Mouse (Mus musculus): ENCODE data around the gene Gm9833.
"Not testable (repeated sequence)": the region's sequence is repeated elsewhere in the genome, so short reads cannot be mapped to it uniquely, and the experiment has no call there.

Gene Gm9833

DNA sequence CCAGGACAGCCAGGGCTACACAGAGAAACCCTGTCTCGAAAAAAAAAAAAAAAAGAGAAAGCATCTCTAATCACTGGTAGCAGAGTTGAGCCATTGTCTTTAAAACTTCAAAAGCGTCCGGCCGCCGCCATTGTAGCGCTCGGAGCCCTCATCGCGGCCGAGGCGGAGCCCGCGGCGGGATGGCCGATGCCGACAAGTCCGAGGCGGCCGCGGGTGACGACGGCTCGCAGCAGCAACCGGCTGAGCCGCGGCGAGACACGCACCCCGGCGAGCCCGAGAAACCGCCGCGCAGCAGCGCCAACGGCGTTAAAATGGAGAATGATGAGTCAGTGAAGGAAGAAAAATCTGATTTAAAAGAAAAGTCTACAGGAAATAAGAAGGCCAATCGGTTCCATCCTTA, at the start of gene Gm9833:
Gm9833 (plus strand) TSS at position 117 of the 400 bp plus-strand sequence.
- DNase-seq (ENCODE audit: low spot score in 2 of 2) = not testable (repeated sequence)

GRCm38 (mm10) chr3:10070070-10070469, 17.8 kb upstream of the Gm9833 start:
- no peak for DNase-seq (ENCODE audit: low spot score in 2 of 2)

DNA sequence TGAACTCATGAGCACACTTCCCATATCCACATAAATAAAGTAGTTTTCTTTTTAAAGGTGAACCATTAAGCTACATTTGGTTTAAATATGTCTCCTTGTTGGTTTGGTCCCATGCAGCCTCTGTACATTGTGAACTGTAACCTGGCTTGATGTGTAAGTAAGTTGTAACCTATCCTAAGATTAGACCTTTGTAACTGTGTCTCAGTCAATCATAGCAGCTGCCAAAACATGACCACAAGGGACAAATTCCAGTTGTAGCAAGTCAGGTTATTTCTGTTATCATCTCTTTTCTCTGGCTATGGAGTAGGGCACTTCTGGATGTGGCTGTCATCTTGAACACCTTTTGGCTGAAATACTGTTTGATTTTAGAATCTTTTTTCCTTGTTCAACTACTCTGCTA, 12.1 kb upstream of the Gm9833 start:
- no peak for DNase-seq (ENCODE audit: low spot score in 2 of 2)

DNA sequence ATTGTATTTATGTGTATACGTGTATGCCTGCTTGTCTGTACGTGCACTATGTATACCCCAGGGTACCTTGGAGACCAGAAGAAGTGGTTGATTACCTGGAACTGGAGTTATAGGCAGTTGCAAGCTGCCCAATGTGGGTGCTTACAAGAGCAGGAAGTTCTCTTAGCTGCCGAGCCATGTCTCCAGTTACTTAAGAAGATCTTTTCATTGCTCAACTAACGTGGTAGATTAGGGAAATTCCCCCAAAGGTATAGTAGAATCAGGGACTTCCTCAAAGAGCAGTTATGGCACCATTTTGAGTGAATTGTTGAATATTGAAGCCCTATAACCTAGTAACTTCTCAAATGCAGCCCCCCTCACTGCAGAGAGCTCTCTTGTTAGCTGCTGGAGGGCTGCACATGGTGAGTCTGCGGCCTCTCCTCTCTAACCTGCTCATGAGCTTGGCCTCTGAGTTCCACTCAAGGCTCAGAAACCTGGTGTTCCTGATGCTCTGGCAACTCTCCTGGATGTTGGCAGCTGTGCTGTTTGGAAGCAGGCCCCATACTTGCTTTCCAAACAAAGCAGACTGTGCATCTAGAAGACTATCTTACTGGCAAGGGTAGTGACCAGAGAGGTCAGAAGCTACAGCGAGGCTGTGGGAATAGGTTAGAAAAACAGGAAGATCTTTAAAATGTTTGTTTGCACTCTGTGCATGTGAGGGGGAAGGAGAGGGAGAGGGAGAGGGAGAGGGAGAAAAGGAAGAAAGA, 10.6 kb upstream of the Gm9833 start:
- no peak for DNase-seq (ENCODE audit: low spot score in 2 of 2)

DNA sequence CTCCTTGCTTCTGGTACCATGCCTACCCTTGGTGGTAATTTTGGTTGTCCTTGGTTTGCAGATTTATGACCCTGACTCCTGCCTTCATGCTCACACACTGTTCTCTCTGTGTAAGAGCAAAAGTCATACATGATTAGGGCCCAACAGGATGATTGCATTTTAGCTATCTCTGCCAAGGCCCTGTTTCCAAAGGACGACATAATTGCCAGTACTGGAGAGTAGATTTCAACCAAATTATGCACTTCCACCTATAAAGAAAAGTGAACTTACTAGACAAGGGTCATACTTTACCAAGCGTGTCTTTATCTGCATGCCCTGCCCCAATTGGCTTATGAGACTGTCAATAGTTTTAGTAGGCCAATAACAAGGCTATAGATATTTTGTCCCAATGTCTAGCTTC, 9.8 kb upstream of the Gm9833 start:
- no peak for DNase-seq (ENCODE audit: low spot score in 2 of 2)

DNA sequence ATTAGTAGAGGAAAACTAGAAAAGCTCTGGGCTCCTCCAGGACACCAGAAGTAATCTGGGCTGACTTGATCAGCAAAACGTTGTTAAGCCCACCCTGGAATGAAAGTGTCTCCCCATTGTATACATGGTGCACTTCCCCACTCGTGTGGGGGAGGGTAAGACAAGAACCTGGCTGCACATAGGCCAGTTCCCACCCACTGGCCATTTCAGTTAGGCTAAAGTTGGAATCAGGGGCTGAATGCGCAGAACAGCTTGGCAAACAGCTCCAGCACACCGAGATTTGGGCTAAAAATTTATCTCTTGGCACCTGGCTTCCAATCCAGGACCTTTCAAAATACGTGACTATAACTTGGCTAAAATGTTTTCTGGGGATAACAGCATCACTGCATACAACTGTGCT, 6.6 kb upstream of the Gm9833 start:
- DNase-seq (ENCODE audit: low spot score in 2 of 2) = no peak

DNA sequence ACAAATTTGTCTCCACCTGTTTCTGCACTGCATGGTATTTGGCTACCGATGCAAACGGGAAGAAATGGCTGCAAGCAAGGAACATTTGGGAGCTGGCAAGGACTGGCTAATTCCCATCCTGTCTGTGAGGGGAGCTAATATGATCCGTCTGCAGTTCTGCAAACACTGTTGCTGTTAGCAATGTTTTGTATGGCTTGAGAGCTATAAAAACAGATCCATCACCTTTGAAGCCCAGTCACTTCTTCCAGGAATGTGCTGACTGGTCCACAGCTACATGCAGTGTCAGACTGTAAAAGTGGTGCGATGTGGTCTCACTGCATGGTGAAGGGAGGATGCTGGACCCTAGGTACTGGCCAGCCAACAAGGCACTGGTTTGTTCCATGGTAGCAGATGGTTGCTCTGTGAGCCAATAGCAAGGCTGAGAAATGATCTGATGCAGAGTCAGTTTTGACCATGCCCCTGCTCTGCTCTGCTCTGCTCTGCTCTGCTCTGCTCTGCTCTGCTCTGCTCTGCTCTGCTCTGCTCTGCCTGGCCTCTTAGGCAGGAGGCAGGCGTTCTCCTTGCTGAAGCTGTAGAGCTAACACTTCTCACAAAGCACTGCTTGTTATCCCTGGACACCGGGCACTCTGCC, 5.9 kb upstream of the Gm9833 start:
- no peak for DNase-seq (ENCODE audit: low spot score in 2 of 2)

DNA sequence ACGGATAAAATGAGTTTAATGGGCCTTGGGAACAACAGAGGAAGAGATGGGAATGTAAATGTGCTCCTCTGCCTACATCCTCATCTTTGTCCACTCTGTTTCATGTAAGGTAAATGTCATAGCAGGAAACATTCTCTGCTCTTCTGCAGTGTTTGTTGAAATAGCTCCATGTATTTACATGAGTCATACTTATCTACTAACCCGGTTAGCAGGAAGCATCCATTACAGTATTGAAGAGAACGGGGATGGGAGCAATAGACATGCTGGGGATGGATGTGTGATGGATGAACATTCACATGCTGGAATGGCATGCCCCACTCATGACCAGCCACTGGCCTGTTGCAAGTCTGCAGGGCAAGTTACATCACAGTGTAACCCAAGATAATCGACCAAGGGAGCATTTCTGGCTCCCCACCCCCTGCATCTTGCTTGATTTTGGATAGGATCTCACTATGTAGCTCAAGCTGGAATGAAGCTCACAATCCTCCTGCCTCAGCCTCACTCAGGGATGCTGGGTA, 5.3 kb upstream of the Gm9833 start:
- DNase-seq (ENCODE audit: low spot score in 2 of 2) = no peak

DNA sequence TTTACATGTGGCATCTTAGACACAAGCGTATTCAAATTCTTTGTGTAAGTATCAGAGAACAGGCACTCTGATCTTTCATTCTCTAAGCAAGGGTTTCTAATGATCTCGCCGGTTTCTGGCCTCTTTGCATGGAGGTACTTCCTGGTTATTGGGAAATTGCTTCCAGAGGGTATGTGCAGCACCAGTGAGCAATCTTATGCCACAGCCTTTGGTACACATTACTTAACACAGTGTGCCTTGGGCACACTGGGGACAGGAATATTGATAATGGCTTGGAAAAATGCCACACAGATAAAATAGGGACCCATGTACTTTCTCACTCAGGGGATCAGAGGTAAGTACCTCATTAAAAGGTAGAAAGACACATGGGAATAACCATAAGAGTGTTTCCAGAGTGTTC, 3.8 kb upstream of the Gm9833 start:
- DNase-seq (ENCODE audit: low spot score in 2 of 2) = no peak

DNA sequence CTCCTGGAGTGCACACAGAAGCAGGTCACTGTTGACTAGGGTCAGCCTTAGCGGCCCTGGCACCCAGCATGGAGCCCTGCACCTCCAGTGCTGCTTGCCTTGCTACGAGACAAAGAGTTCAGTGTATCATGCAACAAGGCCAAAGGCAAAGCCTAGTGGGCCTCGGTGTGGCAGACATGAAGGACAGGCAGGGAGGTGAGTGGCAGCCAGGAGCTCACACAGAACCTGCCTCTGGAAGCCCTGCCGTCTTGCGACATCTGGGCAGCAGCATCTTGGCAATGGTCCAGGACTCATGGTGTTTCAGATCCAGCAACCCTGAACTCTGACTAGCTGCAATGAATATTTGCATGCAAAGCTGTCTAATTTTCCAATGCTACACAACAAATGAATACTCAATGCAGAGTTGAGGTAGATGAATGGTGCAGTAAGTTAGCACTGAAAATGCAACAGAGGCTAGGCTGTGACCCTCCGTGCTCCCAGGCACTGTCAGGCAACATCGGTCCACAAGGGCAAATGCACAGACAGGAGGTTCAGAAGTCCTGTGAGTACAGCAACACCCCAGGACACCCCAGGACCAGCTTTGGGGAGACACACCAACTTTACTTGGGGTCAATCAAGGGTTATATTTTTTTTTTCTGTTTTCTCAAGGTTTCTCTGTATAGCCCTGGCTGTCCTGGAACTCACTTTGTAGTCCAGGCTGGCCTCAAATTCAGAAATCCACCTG, 2.4 kb upstream of the Gm9833 start:
- DNase-seq (ENCODE audit: low spot score in 2 of 2) = no peak

- no peak for DNase-seq (ENCODE audit: low spot score in 2 of 2)
These were observed 399 bp upstream of the Gm9833 start for GRCm38 (mm10) chr3:10087511-10087910.

- DNase-seq (ENCODE audit: low spot score in 2 of 2) = no peak
These were observed 3.8 kb downstream of the Gm9833 start for GRCm38 (mm10) chr3:10091616-10092140.

GRCm38 (mm10) chr3:10092499-10092898, 4.6 kb downstream of the Gm9833 start:
- DNase-seq (ENCODE audit: low spot score in 2 of 2) = no peak

DNA sequence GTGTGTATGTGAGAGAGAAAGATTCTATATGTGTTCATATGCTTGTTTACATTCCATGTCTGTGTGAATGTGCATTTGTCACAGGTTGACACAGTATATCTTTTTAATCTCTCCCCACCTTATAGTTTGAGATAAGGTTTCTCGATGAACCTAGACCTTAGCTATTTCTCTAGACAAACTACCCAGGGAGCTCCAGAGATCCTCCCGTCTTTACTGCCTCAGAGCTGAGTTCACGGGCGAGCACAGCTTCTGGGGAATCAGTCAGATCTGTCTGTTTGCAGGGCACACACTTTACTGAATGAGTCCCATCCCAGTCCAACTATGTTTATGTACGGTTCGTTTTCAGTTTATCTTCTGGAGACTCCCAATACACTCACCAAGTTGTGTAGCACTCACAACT, 5.0 kb downstream of the Gm9833 start:
- DNase-seq (ENCODE audit: low spot score in 2 of 2) = no peak

DNA sequence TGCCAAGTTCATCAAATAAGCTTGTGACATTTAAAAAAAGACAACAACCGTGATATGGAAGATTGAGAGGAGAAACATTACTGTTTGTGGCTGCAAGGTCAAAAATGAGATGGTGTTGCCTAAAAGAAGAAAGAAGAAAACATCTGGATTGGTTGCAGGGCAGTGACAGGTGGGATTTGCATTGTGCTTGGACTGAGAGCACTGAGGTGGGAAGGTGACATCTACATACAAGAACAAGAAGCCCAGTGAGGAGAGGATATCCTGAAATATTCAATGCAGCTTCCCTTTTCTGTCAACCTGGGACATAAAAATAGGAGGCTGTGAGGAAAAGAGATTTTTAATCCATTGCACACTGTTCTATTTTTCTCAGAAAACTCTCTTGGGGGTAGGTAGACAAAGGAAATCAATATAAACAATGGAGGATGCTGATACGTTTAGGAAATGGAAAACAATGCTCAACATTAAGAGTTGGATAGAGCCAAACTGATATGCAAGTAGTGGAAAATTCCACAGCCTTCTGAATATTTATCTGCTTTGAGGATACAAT, 7.2 kb downstream of the Gm9833 start:
- no peak for DNase-seq (ENCODE audit: low spot score in 2 of 2)

GRCm38 (mm10) chr3:10099756-10100155, 11.8 kb downstream of the Gm9833 start:
- no peak for DNase-seq (ENCODE audit: low spot score in 2 of 2)

DNA sequence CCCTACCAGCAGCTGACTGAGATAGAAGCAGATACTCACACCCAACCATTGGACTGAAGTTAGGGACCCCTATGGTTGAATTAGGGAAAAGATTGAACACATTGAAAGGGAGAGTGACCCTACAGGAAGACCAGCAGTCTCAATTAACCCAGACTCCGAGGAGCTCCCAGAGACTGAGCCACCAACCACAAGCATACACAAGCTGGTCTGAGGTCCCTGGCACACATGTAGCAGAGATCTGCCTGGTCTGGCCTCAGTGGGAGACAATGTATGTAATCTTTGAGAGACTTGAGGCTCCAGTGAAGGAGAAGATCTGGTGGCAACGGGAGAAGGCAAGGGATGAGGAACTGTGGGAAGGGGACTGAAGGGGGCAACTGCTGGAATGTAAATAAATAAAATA, 23.7 kb downstream of the Gm9833 start:
- DNase-seq (ENCODE audit: low spot score in 2 of 2) = no peak

DNA sequence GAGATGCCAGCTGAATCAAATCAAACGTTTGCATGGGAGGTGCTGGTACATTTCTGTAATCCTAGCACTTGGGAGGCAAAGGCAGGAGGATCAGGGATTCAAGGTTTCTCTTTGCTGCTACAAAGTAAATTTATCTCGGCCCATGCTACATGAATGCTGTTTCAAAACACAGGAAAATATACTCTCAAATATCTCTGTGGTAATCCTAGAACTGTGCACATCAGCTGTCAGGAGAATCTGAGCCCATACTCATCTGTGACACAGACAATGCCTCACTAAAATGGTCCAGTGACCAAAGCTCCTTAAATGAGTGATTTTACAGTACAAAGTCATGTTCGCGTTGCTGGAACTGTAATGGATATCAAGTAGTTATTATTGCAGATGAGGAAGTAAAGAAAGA, 24.3 kb downstream of the Gm9833 start:
- DNase-seq (ENCODE audit: low spot score in 2 of 2) = no peak

GRCm38 (mm10) chr3:10112660-10113059, 24.8 kb downstream of the Gm9833 start:
- DNase-seq (ENCODE audit: low spot score in 2 of 2) = no peak

- DNase-seq (ENCODE audit: low spot score in 2 of 2) = no peak
These were observed 28.6 kb downstream of the Gm9833 start for GRCm38 (mm10) chr3:10116531-10116930.

DNA sequence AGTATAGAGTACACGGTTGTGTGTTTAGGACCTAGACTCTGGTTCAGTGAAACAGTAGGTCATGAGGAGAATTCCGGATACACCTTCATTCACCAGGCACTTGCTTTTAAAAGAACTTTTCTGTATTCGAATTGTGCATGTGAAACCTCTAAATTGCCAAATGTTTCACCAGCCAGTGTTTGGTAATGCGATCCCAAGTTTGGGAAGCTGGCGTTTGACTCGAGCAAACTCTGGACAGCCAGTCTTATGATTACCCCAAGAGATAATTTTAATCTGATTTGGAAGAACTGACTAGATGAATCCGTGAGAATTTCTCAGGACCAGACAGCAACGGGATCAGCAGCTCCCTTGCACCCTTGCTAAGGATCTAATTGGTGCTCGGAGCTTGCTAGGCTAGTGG, 33.3 kb downstream of the Gm9833 start:
- no peak for DNase-seq (ENCODE audit: low spot score in 2 of 2)
